Mouse (Mus musculus) right cerebral cortex, postnatal 10 days (tissue): Measurements from ENCODE around the gene Cdk14.

Source experiments
- DNase-seq, 2 experiments: peaks; one replicate each; pipeline ENCODE4 v3.0.0; 2021; ENCODE audit warnings: low spot score in 2 of 2

Gene Cdk14

DNA sequence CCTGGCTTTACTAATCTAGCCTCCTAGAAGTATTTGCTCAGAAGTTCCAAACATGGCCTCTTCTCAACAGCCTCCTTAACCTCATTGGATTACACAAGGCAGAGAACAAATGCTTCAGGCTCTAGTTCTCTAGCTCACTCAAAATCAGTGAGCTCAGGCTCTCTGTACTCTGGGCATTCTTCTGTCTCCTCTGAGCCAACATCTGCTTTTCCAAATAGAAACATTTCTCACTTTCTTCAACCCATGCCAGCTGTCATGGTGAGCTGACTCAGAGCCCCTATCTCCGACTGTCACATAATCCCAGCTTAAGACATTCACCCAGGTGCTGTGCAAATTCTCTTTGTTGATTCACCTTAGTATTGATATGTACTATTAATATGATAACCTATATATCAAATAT lies 414.5 kb downstream of the Cdk14 start:
- no peak for DNase-seq

DNA sequence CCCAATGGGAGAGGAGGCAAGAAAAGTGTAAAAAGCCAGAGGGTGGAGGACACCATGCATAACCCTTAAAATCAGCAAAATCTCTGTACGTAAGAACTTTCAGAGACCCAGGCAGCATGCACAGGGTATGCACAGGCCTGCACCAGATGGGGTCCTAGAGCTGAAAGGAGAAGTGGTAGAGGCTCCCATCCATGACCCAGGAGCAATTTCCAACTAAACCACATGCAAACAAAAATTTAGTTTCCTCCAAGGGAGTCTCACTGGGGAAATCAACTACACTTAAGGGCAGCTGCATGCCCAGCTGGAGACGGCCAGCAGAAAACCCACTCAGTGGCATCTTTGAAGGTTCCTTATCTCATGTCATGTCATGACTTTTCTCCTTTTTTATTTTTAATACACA lies 415.4 kb downstream of the Cdk14 start:
- no peak for DNase-seq

DNA sequence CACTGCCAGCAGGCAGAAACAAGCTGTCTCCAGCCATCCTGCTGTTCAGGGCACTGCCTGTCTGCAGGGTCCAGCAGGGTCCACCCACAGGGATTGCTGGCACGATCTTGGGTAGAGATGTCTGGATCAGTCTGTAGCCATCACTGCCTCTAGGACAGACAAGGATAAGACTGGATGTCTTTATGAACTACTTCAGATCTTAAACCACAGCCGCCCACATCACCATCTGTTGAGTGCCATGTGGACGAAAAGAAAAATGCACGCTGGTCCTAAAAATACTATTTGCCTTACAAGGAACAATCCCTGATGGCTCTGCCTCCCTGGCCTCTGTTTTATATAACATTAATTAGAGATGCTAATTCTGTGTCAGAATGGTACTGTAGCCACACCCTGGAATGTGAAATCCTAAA lies 426.9 kb downstream of the Cdk14 start:
- peak; percentile 77 to 93 for DNase-seq

DNA sequence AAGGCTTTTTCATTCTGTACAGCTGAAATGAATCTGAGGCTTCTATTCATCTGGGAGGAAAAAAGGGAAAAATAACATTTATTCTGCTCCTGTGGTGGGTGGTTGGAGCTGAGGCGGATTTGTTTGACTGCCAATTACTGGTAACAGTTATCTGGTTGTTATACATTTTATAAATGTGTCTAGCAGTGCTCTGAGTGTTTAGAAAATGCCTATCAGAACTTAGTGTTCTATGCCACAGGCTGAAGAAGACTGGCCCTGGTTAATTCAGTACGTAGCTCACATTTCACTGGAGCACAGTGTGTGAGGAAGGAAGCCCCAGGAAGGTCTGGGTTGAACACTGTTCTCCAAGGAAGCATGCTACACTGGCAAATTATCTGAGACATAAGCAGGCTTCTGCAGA lies 429.1 kb downstream of the Cdk14 start:
- DNase-seq = peak; percentile 33 to 49

DNA sequence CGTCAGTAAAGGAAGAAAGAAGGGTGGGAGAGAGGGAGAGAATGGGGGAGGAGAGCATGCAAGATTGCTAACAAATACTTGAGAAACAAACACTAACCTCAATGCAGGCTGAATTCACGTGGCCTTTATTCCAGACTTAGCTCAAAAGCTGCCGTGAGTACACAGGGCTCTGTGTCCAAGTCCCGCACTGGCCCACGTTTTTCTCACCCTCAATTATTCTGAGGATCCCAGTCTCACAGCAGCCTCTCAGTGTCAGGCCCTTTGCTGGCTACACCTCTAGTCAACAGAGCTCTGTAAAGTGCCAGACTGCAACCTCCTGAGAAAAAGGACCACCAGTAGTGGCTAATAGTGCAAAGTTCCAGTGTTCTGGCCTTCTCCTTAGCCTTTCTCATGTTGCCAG lies 429.9 kb downstream of the Cdk14 start:
- DNase-seq = no peak

DNA sequence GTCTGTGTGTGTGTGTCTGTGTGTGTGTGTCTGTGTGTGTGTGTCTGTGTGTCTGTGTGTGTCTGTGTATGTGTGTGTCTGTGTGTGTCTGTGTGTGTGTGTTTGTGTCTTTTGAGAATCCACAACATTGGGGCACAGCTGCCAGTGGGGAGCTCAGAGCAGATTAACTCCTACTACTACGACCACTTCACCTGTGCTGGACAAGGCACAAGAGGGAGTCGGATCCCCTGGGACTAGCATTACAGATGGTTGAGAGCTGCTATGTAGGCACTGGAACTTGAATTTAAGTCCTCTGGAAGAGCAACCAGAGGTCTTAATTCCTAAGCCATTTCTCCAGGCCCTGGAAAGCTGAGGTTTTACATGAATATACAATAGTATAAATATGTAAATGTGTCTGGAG lies 433.9 kb downstream of the Cdk14 start:
- DNase-seq = no peak

DNA sequence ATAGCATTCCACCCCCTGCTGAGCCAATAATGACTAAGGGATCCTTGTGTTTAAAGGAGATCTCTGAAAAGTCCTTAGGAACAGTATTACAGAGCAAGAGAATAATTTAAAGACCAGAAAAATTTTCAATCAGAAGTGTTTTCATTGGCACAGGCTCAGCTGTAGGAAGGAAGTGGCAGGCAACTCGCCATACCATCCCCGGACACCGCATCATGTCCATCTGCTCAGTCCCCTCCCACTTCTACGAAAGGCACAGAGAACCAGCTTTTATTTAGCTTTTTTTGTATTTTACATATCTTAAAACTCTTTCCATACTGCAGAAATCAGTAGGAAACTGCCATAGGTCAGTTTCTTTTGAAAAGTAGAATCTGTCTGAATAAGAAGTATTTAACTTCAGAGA lies 440.6 kb downstream of the Cdk14 start:
- peak; percentile 39 to 51 for DNase-seq

DNA sequence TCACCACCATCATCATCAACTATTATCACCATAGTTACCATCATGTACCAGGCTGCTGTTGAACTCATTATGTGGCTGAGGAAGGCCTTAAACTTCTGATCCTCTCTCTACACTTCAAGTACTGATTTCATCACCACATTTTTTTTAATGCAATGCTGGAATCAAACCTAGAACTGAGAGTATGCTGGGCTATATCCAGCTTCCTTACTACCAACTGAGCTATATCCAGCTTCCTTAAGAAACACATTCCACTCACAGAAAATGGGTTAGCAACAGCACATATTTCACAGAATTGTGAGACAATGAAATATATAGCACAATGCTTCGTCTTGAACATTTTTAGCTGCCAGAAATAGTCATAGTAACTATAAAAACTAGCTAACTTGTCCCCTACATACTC lies 446.7 kb downstream of the Cdk14 start:
- DNase-seq = no peak

DNA sequence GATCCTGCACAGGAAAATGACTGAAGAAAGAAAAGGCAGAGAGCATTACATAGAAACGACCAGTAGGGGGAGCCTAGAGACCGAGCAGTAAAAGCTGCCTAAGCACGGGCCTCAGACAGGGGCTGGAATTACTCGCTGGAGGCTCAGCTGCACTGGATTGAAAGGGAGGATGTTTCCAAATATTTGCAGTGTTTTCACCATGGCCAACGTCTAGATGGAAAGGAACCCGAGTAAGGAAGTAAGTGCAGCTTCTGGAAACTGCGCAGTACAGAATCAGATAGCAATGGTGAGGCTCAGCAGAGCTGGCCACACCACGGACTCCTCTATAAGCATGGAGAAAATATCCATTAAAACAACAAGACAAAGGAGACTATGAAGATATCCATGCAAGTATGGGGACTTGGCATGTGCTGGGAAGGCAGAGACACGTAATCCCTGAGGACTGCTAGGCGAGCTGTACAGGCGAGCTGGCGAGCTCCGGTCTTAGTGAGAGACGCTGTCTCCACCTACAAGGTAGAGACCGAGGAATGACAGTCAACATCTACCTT lies 458.0 kb downstream of the Cdk14 start:
- DNase-seq = peak; percentile 78 to 82

DNA sequence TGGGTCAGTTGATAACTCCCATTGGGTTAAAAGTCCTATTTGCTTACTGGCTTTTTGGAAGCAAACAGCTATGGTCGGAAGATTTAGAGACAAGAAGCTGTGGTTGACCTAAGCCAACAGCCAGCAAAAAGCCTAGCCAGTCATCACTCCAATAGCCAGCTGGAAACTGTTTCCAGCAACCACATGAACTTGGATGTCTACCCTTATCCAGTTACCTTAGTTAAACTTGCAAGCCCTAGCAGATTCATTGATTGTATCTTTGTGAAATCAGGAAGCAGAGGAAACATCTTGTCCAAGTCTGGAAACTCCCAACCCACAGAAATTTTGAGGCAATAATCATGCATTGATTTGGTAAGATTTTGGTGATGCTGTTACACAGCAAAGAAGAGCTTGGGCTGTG lies 458.5 kb downstream of the Cdk14 start:
- DNase-seq = no peak

DNA sequence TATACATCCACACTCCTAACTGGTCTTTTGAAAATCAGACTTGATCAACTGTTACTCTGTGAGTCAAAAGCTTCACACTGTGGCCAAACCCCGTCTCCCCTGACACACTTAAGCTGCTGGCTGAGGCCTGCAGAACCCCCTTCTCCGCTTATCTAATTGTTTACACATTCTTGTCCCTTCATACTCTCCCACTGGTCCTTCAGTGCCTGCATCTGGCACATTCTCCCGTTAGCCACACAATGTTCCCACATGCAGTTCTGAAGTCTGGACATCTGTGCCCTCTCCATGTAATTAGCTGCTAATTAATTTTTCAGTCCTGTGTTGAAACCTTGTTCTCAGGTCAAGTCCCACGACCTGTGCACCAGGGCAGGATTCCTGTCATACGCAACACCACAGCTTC lies 460.7 kb downstream of the Cdk14 start:
- no peak for DNase-seq

DNA sequence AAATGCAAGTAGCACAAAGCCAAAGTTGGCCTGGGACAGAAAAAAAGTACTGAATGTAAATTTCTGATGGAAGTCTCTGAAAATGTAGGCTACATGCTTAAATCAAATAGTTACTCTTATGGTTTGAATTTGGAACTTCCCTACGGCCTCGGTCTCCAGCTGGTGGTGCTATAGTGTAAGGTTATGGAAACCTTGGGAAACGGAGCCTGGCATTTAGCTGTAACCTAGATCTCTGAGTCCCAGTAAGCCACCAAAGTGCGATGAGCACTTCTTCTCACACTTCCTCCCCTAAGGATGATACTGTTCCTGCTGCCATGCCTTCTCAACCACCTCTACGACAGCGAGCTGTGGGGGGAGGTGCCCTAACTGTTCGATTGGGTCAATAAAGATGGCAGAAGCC lies 464.1 kb downstream of the Cdk14 start:
- no peak for DNase-seq

DNA sequence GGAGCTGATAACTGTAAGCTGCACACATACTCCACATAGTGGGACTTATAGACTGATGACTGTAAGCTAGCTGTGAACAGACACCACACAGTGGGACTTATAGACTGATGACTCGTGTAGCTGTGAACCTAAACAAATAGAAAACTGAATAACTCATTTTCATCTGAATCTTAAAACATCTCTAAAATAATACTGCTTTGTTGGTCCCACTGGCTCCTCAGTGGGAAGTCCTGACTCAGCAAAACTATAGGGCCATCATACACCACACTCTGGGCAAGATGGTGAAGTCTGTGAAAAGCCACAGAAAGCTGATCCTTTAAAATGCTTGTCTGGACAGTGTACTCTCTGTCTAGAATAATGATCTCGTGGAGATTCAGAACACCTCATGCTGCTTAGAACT lies 464.7 kb downstream of the Cdk14 start:
- no peak for DNase-seq

DNA sequence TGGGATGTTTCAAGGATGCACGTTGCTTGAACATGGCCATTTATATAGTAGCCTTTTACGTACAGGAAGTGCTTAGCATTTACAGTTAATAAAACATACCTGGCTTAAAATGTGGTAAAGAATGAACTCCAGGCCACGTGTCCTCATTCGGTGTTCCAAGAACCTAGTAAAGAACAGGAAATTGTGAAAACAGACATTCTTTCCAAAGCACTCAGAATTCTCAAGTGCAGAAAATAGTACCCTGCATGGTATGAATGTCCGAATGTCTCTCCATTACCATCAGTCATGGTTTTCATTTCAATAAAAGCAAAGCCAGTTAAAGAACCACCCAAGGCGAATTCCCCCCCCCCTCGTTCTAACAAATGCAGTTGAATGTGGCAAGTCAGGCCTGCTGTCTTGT lies 470.7 kb downstream of the Cdk14 start:
- DNase-seq = no peak

DNA sequence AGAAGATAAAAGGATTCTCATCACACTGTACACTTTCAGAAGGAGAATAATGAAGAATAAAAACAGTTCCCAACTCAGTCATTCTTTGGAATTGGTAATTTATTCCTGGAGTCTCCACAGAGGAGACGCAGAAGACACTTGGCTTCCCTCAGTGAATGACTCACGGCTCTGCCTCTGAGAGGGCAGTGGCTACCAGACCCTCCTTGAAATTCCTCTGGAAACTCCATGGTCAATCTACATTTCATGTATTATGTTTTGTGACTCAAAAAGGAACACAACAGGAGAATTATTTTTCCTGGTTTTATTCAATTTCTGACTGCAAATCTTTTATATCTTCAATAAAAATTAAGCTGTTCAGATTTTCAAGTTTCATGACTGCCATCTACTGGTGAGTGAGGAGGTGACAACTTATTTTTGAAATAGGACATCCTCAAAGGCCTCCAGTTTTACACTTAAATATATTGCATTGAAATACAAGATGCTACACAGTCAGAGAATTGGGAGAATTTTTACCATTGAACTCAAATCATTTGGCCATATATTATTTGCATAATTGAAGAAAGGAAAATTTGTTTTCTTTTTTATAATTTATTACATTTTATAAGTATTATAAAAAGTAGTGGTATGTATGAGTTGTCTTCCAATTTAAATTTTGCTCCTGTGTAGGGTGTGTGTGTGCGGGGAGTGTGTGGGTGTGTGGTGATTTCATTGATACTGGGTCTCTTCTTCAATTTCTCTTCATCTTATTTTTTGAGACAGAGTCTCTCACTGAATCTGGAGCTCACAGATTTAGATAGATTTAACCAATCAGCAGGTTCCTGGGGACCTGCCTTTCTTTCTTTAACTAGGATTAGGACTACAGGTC lies 471.8 kb downstream of the Cdk14 start:
- peak; percentile 39 to 41 for DNase-seq

DNA sequence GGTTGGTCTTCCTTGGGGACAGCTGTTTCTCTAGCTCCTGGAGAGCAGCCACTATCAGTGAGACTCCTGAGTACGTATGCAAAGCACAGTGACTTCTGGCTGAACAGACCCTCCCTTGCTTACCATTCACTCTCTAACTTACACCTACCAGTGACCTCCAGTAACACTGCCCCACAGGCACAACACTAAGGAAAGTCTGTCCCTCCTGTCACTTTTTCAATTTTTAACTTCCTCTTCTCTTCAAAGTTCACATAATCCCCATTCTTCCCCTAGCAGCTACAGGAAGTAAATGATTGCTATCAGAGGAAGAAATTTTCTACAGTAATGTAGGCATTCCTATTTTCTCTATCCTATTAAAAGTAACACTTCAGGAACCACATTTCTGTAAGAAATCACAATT lies 485.0 kb downstream of the Cdk14 start:
- DNase-seq = no peak

DNA sequence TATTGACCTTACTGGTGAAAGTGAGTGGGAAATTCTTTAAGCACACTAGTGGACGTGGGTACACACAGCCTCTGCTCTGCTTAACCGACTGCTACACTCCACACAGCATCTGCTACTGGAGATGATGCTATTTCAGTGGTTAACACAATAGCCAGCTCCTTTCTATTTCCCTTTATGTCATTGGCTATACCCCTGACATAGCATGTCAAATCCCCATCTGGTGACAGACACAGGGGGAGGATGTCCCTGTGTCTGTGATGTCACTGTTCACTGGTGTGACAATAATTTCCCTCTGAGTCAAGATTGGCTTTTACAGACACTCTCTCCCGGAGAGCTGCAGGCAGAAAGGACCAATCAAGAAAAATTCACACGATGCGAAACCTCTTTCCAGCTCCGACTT lies 485.6 kb downstream of the Cdk14 start:
- DNase-seq = no peak

DNA sequence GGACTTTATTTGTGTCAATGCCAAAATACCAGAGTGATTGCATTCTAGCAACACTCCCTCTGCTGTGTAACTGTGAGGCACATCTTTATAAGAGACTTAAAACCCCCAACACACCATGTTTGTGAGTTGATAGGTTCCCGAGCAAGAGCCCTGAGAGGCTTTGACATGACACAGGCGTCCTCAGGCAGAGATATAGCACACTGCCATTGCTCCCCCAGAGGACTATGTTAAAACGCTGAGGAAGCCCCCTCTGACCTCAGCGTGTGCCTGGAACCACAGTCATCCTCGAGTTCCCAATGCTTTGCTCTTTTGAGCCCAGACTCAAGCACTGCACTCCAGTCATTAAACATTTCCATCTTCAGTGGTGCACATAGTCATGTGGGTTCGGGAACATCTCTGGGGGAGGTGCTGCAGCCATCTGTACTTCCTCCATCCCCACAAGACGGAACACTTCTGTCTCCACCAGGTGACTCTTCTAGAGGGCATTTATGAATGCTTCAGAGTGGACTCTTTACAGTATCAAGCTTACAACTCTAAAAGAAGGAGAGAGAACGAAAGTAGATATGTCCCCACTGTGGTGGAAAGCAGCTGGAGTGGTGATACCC lies 488.5 kb downstream of the Cdk14 start:
- no peak for DNase-seq

DNA sequence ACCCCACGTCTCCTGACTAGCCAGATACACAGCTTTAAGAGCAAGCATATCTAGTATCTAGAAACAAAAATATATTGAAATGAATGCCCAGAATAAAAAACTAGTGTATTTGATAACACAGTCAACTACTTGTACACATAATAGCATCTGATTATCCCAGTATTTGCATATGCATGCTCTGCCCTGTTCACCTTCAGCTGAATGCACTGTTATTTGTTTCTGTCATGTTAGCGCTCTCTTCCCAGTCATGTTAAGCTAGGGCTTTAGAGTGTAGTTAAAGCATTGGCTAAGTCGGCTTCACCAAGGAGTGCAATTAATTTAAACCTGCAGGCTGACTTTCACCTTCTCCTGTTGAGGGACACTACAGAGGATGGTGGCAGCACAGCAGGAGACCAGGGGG lies 490.5 kb downstream of the Cdk14 start:
- DNase-seq = no peak

DNA sequence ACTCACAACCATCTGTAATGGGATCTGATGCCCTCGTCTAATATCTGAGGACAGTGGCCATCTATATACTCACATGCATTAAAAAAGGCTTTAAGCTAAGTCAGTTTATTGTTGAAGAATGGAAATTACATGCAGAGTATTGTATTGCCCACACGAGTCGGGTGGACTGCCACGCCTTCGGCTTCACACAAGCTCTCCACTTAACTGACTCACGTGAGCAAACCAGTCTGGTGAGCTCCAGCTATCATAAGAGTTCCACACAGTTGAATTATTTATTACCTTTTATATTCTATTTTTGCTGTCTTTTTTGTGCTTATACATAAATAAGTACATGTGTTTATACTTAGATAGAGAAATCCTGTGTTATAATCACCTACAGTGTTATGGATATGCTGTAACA lies 495.2 kb downstream of the Cdk14 start:
- no peak for DNase-seq

DNA sequence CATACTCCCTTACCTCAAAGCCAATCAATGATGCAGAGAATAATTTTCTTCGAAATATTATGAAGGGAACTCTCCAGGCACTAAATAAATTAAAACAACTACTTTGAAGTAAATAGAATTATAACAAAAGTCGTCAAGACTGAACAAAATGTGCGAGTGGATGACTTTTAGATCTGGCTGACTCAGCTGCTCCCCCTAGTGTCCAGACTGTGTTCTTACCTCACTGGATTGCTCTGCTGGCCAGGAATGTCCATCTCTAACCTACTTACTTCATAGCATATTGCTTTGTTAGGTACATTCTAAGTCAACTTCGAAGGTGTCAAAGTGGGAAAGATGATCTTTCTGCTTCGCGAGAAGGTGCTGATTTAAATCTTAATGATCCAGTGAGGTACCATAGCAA lies 501.7 kb downstream of the Cdk14 start:
- peak; percentile 50 to 82 for DNase-seq

DNA sequence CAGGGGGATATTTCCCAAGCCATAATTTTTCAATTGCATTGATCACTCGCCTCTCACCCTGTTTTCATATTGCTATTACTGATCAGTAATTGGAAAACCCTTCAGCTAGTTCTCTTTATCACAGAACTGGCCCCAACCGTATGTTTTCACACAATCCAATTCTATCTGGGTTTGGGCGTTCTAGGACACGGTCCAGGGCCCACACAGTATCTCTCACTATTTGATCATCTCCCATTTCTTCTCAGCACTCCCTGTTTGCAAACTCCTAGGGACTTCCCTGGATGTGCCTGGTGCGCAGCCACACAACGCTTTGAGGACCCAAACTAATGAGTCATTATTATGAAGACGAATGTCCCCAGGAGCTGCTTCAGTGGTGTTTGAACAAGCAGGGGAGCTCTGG lies 502.4 kb downstream of the Cdk14 start:
- no peak for DNase-seq

DNA sequence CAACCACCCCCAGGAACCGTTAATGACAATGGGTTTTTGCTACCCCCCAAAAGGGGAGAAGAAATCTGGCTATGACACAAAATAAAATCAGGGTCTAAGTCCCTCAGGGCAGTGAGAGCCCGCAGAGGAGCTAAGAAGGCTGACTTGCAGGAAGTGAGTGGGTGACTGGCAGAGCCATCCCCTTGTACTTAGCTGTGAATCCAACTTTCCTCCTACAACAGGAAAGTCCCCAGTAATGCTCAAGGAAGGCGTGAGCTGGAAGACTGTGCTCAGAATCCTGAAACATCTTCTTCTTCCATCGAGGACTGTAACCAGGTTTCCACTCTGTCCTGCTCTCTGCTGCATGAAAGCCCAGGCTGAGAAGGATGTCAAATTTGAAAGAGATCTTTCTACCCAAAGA lies 502.8 kb downstream of the Cdk14 start:
- no peak for DNase-seq
